Mouse (Mus musculus) liver, embryonic 14.5 days (tissue): ENCODE data around the gene Ccdc69.

Experiments used
- CTCF ChIP-seq: IDR thresholded peaks from 2 replicates; pipeline ENCODE4 v1.5.1; 2016; ENCODE audit warnings: antibody characterized with exemption, low read depth, control low read depth
- EP300 ChIP-seq: IDR thresholded peaks from 2 replicates; pipeline ENCODE4 v1.6.1; 2016; ENCODE audit warnings: antibody characterized with exemption, low read depth

DNA sequence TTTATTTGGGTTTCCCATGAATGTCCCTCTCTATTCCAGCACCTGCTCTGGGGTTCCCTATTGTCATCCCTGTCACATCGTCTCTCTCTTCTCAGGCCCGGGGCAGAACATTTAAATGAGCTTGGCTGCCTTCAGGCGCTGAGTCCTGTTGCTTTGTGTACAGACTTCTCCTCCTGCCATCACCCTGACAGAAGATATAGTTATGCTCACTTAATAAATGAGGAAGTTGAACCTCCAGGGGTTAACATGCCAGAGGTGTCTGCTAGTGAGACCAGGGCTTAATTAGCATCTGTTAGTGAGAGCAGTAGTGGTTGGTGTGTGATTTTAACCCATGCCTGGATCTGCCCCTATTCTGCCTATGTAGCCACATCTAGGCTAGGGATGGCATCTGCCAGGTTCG, 21.9 kb upstream of the Ccdc69 start:
- TF ChIP-seq CTCF (no peak), EP300 (no peak)
